Mouse (Mus musculus) layer of hippocampus, adult 9-10 months (tissue): ENCODE data around the gene AA792892.
"Not testable (repeated sequence)": the region's sequence is repeated elsewhere in the genome, so short reads cannot be mapped to it uniquely, and the experiment has no call there.

Experiments used
- DNase-seq: peaks from one replicate; pipeline ENCODE4 v3.0.0; 2022; ENCODE audit warnings: low spot score

The AA792892 gene

GRCm38 (mm10) chr5:94339449-94339848, at the start of gene AA792892:
TSS of gene AA792892 (plus strand) at chr5:94339749.
- DNase-seq = not testable (repeated sequence)

- not testable (repeated sequence) for DNase-seq
These were observed 32.9 kb upstream of the AA792892 start, which contains the start of gene A430089I19Rik for GRCm38 (mm10) chr5:94306696-94307095. TSS of gene A430089I19Rik (minus strand) at chr5:94306796.

GRCm38 (mm10) chr5:94314135-94314534, 25.4 kb upstream of the AA792892 start, which contains the start of gene Gm6502:
TSS of gene Gm6502 (plus strand) at chr5:94314435.
- DNase-seq = not testable (repeated sequence)
